Mouse (Mus musculus) intestine, embryonic 15.5 days (tissue): ENCODE results near the gene Gm20388. TPM values are rescaled to one million over a fixed set of nuclear protein-coding genes. Genes with fewer than 3 reads are reported as not detected.

Experiments used
- ATAC-seq: fragments of 200-750 bp; cut with Nextera tagmentation; 2 replicates; pipeline ENCODE4 v1.8.0; 2017; ENCODE audit warnings: moderate TSS enrichment, moderate library complexity
- H3K27ac ChIP-seq: fragments of 300-500 bp; sonication (generic); 2 replicates; pipeline ENCODE4 v1.5.1; 2015; ENCODE audit warnings: mild to moderate bottlenecking, inconsistent platforms
- H3K27me3 ChIP-seq: fragments of 300-500 bp; sonication (generic); replicated peaks from 2 replicates; pipeline ENCODE4 v1.6.1; 2015; ENCODE audit warnings: inconsistent platforms
- H3K36me3 ChIP-seq: fragments of 300-500 bp; sonication (generic); 2 replicates; pipeline ENCODE4 v1.6.1; 2015; ENCODE audit warnings: inconsistent platforms
- H3K4me1 ChIP-seq: fragments of 300-500 bp; sonication (generic); replicated peaks from 2 replicates; pipeline ENCODE4 v1.6.1; 2015; ENCODE audit warnings: inconsistent platforms
- H3K4me2 ChIP-seq: fragments of 300-500 bp; sonication (generic); replicated peaks from 2 replicates; pipeline ENCODE4 v1.6.1; 2015; ENCODE audit warnings: mild to moderate bottlenecking, inconsistent platforms
- H3K4me3 ChIP-seq: fragments of 300-500 bp; sonication (generic); replicated peaks from 2 replicates; pipeline ENCODE4 v1.5.1; 2015; ENCODE audit warnings: inconsistent platforms
- H3K9ac ChIP-seq: fragments of 300-500 bp; sonication (generic); 2 replicates; pipeline ENCODE4 v1.6.1; 2015; ENCODE audit warnings: inconsistent platforms
- H3K9me3 ChIP-seq: fragments of 300-500 bp; sonication (generic); 2 replicates; pipeline ENCODE4 v1.6.1; 2016; ENCODE audit warnings: inconsistent platforms
- WGBS: fragments of 180-500 bp; shearing (Covaris S2); methylation state at CpG from one replicate; pipeline ENCODE4 v1.1.7; 2015; 5-methylcytosine and 5-hydroxymethylcytosine counted together
- polyA plus RNA-seq: library from polyadenylated mRNA; unstranded; fragments of >200 nt; fragmentation: Nextera tagmentation; extraction: Ambion mirVana; gene quantifications from 2 replicates; pipeline ENCODE4 v1.2.1, GENCODE M21; 2015

The Gm20388 gene
- polyA plus RNA-seq, 1 experiment from 2014 or later: not detected

- Histone ChIP-seq H3K27me3 (no peaks in the 10 kb centered on the region), H3K9me3 (no peaks in the 10 kb centered on the region), H3K4me3 (no peak overlapping the region), H3K9ac (no peak overlapping the region), H3K36me3 (peaks cover 11% of the 10 kb centered on the region; the same call in 1 of the 2 replicates), H3K4me2 (no peak overlapping the region), H3K27ac (no peak overlapping the region), H3K4me1 (no peaks in the 10 kb centered on the region)
- WGBS: 61% methylated on average over 9 of the region's 9 CpGs
- ATAC-seq: no peak
Observed at GRCm38 (mm10) chr8:123838496-123838895, 3927.9 kb downstream of the Gm20388 start.

GRCm38 (mm10) chr8:123840578-123841345 is 3930.1 kb downstream of the Gm20388 start:
- Histone ChIP-seq H3K27me3 (no peaks in the 10 kb centered on the region), H3K4me3 (no peak overlapping the region), H3K9ac (no peak overlapping the region), H3K4me1 (no peaks in the 10 kb centered on the region), H3K9me3 (no peaks in the 10 kb centered on the region), H3K4me2 (no peak overlapping the region), H3K36me3 (0 out of 2 replicates have a peak, but pooled peaks cover 4% of the 10 kb centered on the region), H3K27ac (no peak overlapping the region)
- ATAC-seq: no peak
- 89% methylated on average over 15 of the region's 15 CpGs for WGBS

- Histone ChIP-seq H3K27me3 (no peaks in the 10 kb centered on the region), H3K27ac (no peak overlapping the region), H3K4me1 (no peaks in the 10 kb centered on the region), H3K36me3 (no peaks in the 10 kb centered on the region), H3K9ac (no peak overlapping the region), H3K9me3 (no peaks in the 10 kb centered on the region), H3K4me2 (no peak overlapping the region), H3K4me3 (no peak overlapping the region)
- 91% methylated on average over 12 of the region's 12 CpGs for WGBS
- ATAC-seq: no peak
Observed at GRCm38 (mm10) chr8:123842086-123842485, 3931.4 kb downstream of the Gm20388 start.

GRCm38 (mm10) chr8:123844341-123844740 is 3933.7 kb downstream of the Gm20388 start:
- Histone ChIP-seq H3K27ac (no peak overlapping the region), H3K4me3 (no peak overlapping the region), H3K4me2 (no peak overlapping the region), H3K9ac (no peak overlapping the region), H3K4me1 (no peaks in the 10 kb centered on the region), H3K9me3 (no peaks in the 10 kb centered on the region), H3K36me3 (no peaks in the 10 kb centered on the region), H3K27me3 (no peaks in the 10 kb centered on the region)
- WGBS: 74% methylated on average over 7 of the region's 7 CpGs
- no peak for ATAC-seq

- Histone ChIP-seq H3K27ac (no peak overlapping the region), H3K4me3 (no peak overlapping the region), H3K4me2 (no peak overlapping the region), H3K27me3 (no peaks in the 10 kb centered on the region), H3K36me3 (no peaks in the 10 kb centered on the region), H3K4me1 (no peaks in the 10 kb centered on the region), H3K9ac (no peak overlapping the region), H3K9me3 (no peaks in the 10 kb centered on the region)
- WGBS: 85% methylated on average over 13 of the region's 13 CpGs
- ATAC-seq: no peak
Observed at GRCm38 (mm10) chr8:123845114-123845513, 3934.5 kb downstream of the Gm20388 start.

GRCm38 (mm10) chr8:123845991-123846390 is 3935.3 kb downstream of the Gm20388 start:
- ATAC-seq: no peak
- WGBS: 90% methylated on average over 10 of the region's 10 CpGs
- Histone ChIP-seq H3K27me3 (no peaks in the 10 kb centered on the region), H3K27ac (no peak overlapping the region), H3K4me3 (no peak overlapping the region), H3K4me2 (no peak overlapping the region), H3K36me3 (no peaks in the 10 kb centered on the region), H3K9me3 (no peaks in the 10 kb centered on the region), H3K9ac (no peak overlapping the region), H3K4me1 (no peaks in the 10 kb centered on the region)

GRCm38 (mm10) chr8:123846509-123846908 is 3935.9 kb downstream of the Gm20388 start:
- Histone ChIP-seq H3K9ac (no peak overlapping the region), H3K4me2 (no peak overlapping the region), H3K4me3 (no peak overlapping the region), H3K4me1 (no peaks in the 10 kb centered on the region), H3K27me3 (no peaks in the 10 kb centered on the region), H3K36me3 (no peaks in the 10 kb centered on the region), H3K27ac (no peak overlapping the region), H3K9me3 (no peaks in the 10 kb centered on the region)
- ATAC-seq: no peak
- 86% methylated on average over 12 of the region's 12 CpGs for WGBS

GRCm38 (mm10) chr8:123847546-123847945 is 3936.9 kb downstream of the Gm20388 start:
- no peak overlapping the region for H3K27ac ChIP-seq
- no peaks in the 10 kb centered on the region for H3K36me3 ChIP-seq
- H3K4me3 ChIP-seq: no peak overlapping the region
- no peak overlapping the region for H3K9ac ChIP-seq
- H3K27me3 ChIP-seq: no peaks in the 10 kb centered on the region
- H3K4me2 ChIP-seq: no peak overlapping the region
- 63% methylated on average over 3 of the region's 3 CpGs for WGBS
- ATAC-seq: no peak
- H3K9me3 ChIP-seq: no peaks in the 10 kb centered on the region
- no peaks in the 10 kb centered on the region for H3K4me1 ChIP-seq

GRCm38 (mm10) chr8:123849352-123849751 is 3938.7 kb downstream of the Gm20388 start:
- no peaks in the 10 kb centered on the region for H3K36me3 ChIP-seq
- no peak overlapping the region for H3K27ac ChIP-seq
- H3K4me1 ChIP-seq: no peaks in the 10 kb centered on the region
- H3K4me3 ChIP-seq: no peak overlapping the region
- H3K27me3 ChIP-seq: no peaks in the 10 kb centered on the region
- H3K9ac ChIP-seq: no peak overlapping the region
- no peaks in the 10 kb centered on the region for H3K9me3 ChIP-seq
- WGBS: 82% methylated on average over 4 of the region's 4 CpGs
- H3K4me2 ChIP-seq: no peak overlapping the region
- ATAC-seq: no peak

GRCm38 (mm10) chr8:123851590-123851989 is 3940.9 kb downstream of the Gm20388 start:
- no peaks in the 10 kb centered on the region for H3K27me3 ChIP-seq
- no peaks in the 10 kb centered on the region for H3K4me1 ChIP-seq
- no peaks in the 10 kb centered on the region for H3K36me3 ChIP-seq
- H3K9me3 ChIP-seq: no peaks in the 10 kb centered on the region
- no peak overlapping the region for H3K4me2 ChIP-seq
- 32% methylated on average over 5 of the region's 5 CpGs for WGBS
- ATAC-seq: no peak
- no peak overlapping the region for H3K4me3 ChIP-seq
- H3K27ac ChIP-seq: no peak overlapping the region
- H3K9ac ChIP-seq: no peak overlapping the region

- 91% methylated on average over 1 of the region's 1 CpGs for WGBS
- Histone ChIP-seq H3K4me2 (no peak overlapping the region), H3K9me3 (no peaks in the 10 kb centered on the region), H3K4me1 (peaks cover 8% of the 10 kb centered on the region; the same call in 1 of the 2 replicates), H3K27ac (no peak overlapping the region), H3K4me3 (no peak overlapping the region), H3K27me3 (no peaks in the 10 kb centered on the region), H3K9ac (no peak overlapping the region), H3K36me3 (no peaks in the 10 kb centered on the region)
- no peak for ATAC-seq
Observed at GRCm38 (mm10) chr8:123854252-123854651, 3943.6 kb downstream of the Gm20388 start.

- H3K4me2 ChIP-seq: no peak overlapping the region
Observed at GRCm38 (mm10) chr8:123854733-123855475, 3944.3 kb downstream of the Gm20388 start.

More at GRCm38 (mm10) chr8:123854733-123855475, 3944.3 kb downstream of the Gm20388 start:
- WGBS: 88% methylated on average over 9 of the region's 9 CpGs
- Histone ChIP-seq H3K36me3 (no peaks in the 10 kb centered on the region), H3K4me3 (no peak overlapping the region), H3K9ac (no peak overlapping the region), H3K4me1 (peaks cover 8% of the 10 kb centered on the region; the same call in 1 of the 2 replicates), H3K27ac (no peak overlapping the region), H3K27me3 (no peaks in the 10 kb centered on the region), H3K9me3 (no peaks in the 10 kb centered on the region)
- no peak for ATAC-seq
